Mouse (Mus musculus) liver, embryonic 12.5 days (tissue): Measurements from ENCODE around the gene Rasgrp2. TPM values are rescaled to one million over a fixed set of nuclear protein-coding genes. Genes with fewer than 3 reads are reported as not detected.
A peak's percentile ranks its signal among the peaks of the same experiment; 100 is the strongest.

Source experiments
- ATAC-seq: fragments of 200-750 bp; cut with Nextera tagmentation; 2 replicates; pipeline ENCODE4 v1.8.0; 2017; ENCODE audit warnings: moderate number of reproducible peaks, mild to moderate bottlenecking, moderate library complexity
- H3K27ac ChIP-seq: fragments of 300-500 bp; sonication (generic); 2 replicates; pipeline ENCODE4 v1.5.1; 2016; ENCODE audit warnings: mild to moderate bottlenecking
- H3K27me3 ChIP-seq: fragments of 300-500 bp; sonication (generic); replicated peaks from 2 replicates; pipeline ENCODE4 v1.6.1; 2016; ENCODE audit warnings: mild to moderate bottlenecking, moderate library complexity
- H3K36me3 ChIP-seq: fragments of 300-500 bp; sonication (generic); 2 replicates; pipeline ENCODE4 v1.6.1; 2016; ENCODE audit warnings: mild to moderate bottlenecking, moderate library complexity
- H3K4me1 ChIP-seq: fragments of 300-500 bp; sonication (generic); 2 replicates; pipeline ENCODE4 v1.6.1; 2016
- H3K4me2 ChIP-seq: fragments of 300-500 bp; sonication (generic); 2 replicates; pipeline ENCODE4 v1.6.1; 2016; ENCODE audit warnings: mild to moderate bottlenecking, moderate library complexity
- H3K4me3 ChIP-seq: fragments of 300-500 bp; sonication (generic); 2 replicates; pipeline ENCODE4 v1.5.1; 2016; ENCODE audit warnings: mild to moderate bottlenecking, moderate library complexity
- H3K9ac ChIP-seq: fragments of 300-500 bp; sonication (generic); 2 replicates; pipeline ENCODE4 v1.6.1; 2016; ENCODE audit warnings: mild to moderate bottlenecking, moderate library complexity
- H3K9me3 ChIP-seq: fragments of 300-500 bp; sonication (generic); replicated peaks from 2 replicates; pipeline ENCODE4 v1.6.1; 2016; ENCODE audit warnings: mild to moderate bottlenecking, moderate library complexity
- WGBS: fragments of 180-500 bp; shearing (Covaris S2); methylation state at CpG from one replicate; pipeline ENCODE4 v1.1.7; 2016; ENCODE audit not compliant: insufficient replicate concordance; 5-methylcytosine and 5-hydroxymethylcytosine counted together
- polyA plus RNA-seq: library from polyadenylated mRNA; unstranded; fragments of >200 nt; fragmentation: Nextera tagmentation; extraction: Ambion mirVana; gene quantifications from 2 replicates; pipeline ENCODE4 v1.2.1, GENCODE M21; 2016

Rasgrp2 gene
- 97.8 and 106 TPM in 2 replicates for polyA plus RNA-seq

GRCm38 (mm10) chr19:6399285-6400095, at the start of gene Rasgrp2:
TSS of gene Rasgrp2 (plus strand) at chr19:6399340.
- H3K27ac ChIP-seq: peak within 1 kb of the TSS; percentile 59
- H3K4me1 ChIP-seq: peaks cover 59% of the 10 kb centered on the region
- WGBS: under 1% methylated on average over 79 of the region's 87 CpGs
- H3K4me3 ChIP-seq: peak within 1 kb of the TSS; percentile 64
- no peaks in the 10 kb centered on the region for H3K9me3 ChIP-seq
- H3K9ac ChIP-seq: peak within 1 kb of the TSS; percentile 65
- H3K36me3 ChIP-seq: peaks cover 13% of the 10 kb centered on the region
- peak within 1 kb of the TSS; percentile 94 for H3K4me2 ChIP-seq
- peaks cover 65% of the 10 kb centered on the region for H3K27me3 ChIP-seq
- peak; percentile 6; the same call in 1 of the 2 replicates for ATAC-seq

GRCm38 (mm10) chr19:6351431-6352106, 47.6 kb upstream of the Rasgrp2 start:
- H3K27me3 ChIP-seq: no peaks in the 10 kb centered on the region
- H3K36me3 ChIP-seq: peaks cover 42% of the 10 kb centered on the region
- H3K9me3 ChIP-seq: no peaks in the 10 kb centered on the region
- no peak overlapping the region for H3K9ac ChIP-seq
- no peak overlapping the region for H3K4me3 ChIP-seq
- H3K27ac ChIP-seq: no peak overlapping the region
- no peak overlapping the region for H3K4me2 ChIP-seq
- H3K4me1 ChIP-seq: peaks cover 36% of the 10 kb centered on the region
- WGBS: 76% methylated on average over 14 of the region's 14 CpGs
- ATAC-seq: no peak

GRCm38 (mm10) chr19:6352107-6352505, 47.0 kb upstream of the Rasgrp2 start:
- no peak for ATAC-seq
- Histone ChIP-seq H3K9me3 (no peaks in the 10 kb centered on the region), H3K4me2 (no peak overlapping the region), H3K36me3 (peaks cover 37% of the 10 kb centered on the region), H3K9ac (no peak overlapping the region), H3K4me1 (peaks cover 33% of the 10 kb centered on the region), H3K27ac (no peak overlapping the region), H3K4me3 (no peak overlapping the region), H3K27me3 (no peaks in the 10 kb centered on the region)
- 43% methylated on average over 2 of the region's 2 CpGs for WGBS

GRCm38 (mm10) chr19:6354030-6354429, 45.1 kb upstream of the Rasgrp2 start:
- 82% methylated on average over 7 of the region's 7 CpGs for WGBS
- no peaks in the 10 kb centered on the region for H3K27me3 ChIP-seq
- H3K4me3 ChIP-seq: no peak overlapping the region
- H3K27ac ChIP-seq: no peak overlapping the region
- ATAC-seq: no peak
- no peaks in the 10 kb centered on the region for H3K9me3 ChIP-seq
- peaks cover 32% of the 10 kb centered on the region for H3K36me3 ChIP-seq
- no peak overlapping the region for H3K9ac ChIP-seq
- peaks cover 14% of the 10 kb centered on the region for H3K4me1 ChIP-seq
- no peak overlapping the region for H3K4me2 ChIP-seq

- Histone ChIP-seq H3K4me1 (peaks cover 37% of the 10 kb centered on the region), H3K27me3 (no peaks in the 10 kb centered on the region), H3K9ac (no peak overlapping the region), H3K36me3 (peaks cover 35% of the 10 kb centered on the region), H3K4me2 (no peak overlapping the region), H3K9me3 (no peaks in the 10 kb centered on the region), H3K4me3 (no peak overlapping the region), H3K27ac (no peak overlapping the region)
- WGBS: 75% methylated on average over 3 of the region's 3 CpGs
- no peak for ATAC-seq
These were observed 37.8 kb upstream of the Rasgrp2 start for GRCm38 (mm10) chr19:6361291-6361690.

DNA sequence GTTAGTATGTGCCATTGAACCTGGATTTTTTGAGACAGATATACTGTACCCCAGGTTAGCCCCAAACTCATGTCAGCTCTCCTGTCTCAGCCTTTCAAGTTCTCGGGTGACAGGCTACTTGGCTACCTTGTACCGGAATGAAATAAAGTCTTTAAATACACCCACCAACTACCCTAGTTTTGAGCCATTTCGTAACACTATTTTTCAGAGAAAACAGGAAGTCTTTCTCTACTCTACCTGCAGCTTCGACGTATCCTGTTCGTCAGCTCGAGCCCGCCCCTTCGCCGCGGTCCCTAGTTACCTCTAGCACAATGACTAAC, 36.1 kb upstream of the Rasgrp2 start:
- Histone ChIP-seq H3K27ac (peak overlapping the region; percentile 97), H3K9ac (peak overlapping the region; percentile 65), H3K4me1 (peaks cover 49% of the 10 kb centered on the region), H3K36me3 (peaks cover 52% of the 10 kb centered on the region), H3K27me3 (no peaks in the 10 kb centered on the region), H3K9me3 (no peaks in the 10 kb centered on the region), H3K4me3 (peak overlapping the region; percentile 99), H3K4me2 (peak overlapping the region; percentile 86)
- 4% methylated on average over 11 of the region's 11 CpGs for WGBS
- ATAC-seq: no peak

GRCm38 (mm10) chr19:6363411-6364240, 35.5 kb upstream of the Rasgrp2 start, which contains the start of gene Sf1:
TSS of gene Sf1 (plus strand) at chr19:6363690.
- peaks cover 49% of the 10 kb centered on the region for H3K4me1 ChIP-seq
- peak within 1 kb of the TSS; percentile 97 for H3K27ac ChIP-seq
- ATAC-seq: peak; percentile 92
- H3K9ac ChIP-seq: peak within 1 kb of the TSS; percentile 99
- under 1% methylated on average over 85 of the region's 85 CpGs for WGBS
- peak within 1 kb of the TSS; percentile 99 for H3K4me3 ChIP-seq
- peaks cover 58% of the 10 kb centered on the region for H3K36me3 ChIP-seq
- no peaks in the 10 kb centered on the region for H3K9me3 ChIP-seq
- H3K4me2 ChIP-seq: peak within 1 kb of the TSS; percentile 86
- no peaks in the 10 kb centered on the region for H3K27me3 ChIP-seq

DNA sequence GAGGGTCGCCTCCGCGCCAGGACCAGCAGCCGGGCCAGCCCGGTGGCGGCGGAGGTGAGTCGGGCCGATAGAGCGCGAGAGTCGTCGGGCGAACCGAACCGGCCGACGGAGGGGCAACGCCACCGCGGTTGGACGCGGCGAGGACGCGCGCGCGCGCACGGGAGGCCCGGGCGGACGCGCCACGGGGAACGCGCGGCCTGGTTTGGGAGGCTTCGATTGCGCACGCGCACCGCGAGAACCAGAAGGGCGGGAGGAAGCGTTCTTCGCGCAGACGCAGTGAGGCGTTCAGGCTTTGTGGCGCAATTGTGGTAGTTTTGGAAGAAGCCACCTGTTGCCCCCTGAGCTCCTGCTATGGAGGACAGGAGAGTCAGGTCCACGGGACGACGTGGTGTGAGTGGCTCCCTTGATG, 34.8 kb upstream of the Rasgrp2 start:
- Histone ChIP-seq H3K9me3 (no peaks in the 10 kb centered on the region), H3K4me2 (peak overlapping the region; percentile 86), H3K27ac (peak overlapping the region; percentile 97), H3K4me1 (peaks cover 49% of the 10 kb centered on the region), H3K9ac (peak overlapping the region; percentile 99), H3K4me3 (peak overlapping the region; percentile 99), H3K36me3 (peaks cover 65% of the 10 kb centered on the region), H3K27me3 (no peaks in the 10 kb centered on the region)
- ATAC-seq: no peak
- under 1% methylated on average over 55 of the region's 55 CpGs for WGBS

DNA sequence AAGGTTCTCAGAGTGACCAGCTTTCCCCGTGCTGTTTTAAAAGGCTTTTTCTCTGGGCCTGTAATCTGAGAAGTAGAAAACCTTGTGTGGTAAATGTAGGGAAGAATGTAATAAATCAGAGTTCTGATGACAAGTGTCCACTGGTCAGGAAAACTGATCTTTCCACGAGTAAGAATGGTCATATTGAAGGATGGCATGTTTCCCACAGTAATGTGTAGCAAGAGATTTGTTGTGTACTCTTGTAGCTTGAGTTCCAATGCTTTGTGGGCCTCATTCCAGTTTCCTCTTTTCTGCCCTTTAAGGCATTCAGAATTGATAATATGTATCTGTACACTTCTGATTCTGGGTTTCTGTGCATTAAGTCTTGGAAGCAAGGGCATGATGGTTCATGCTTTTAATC, 34.3 kb upstream of the Rasgrp2 start:
- Histone ChIP-seq H3K4me1 (peaks cover 49% of the 10 kb centered on the region), H3K27me3 (no peaks in the 10 kb centered on the region), H3K4me2 (peak overlapping the region; percentile 86), H3K9ac (peak overlapping the region; percentile 99), H3K9me3 (no peaks in the 10 kb centered on the region), H3K4me3 (peak overlapping the region; percentile 99), H3K27ac (peak overlapping the region; percentile 97), H3K36me3 (peaks cover 68% of the 10 kb centered on the region)
- ATAC-seq: no peak
- 1% methylated on average over 2 of the region's 2 CpGs for WGBS

- Histone ChIP-seq H3K4me3 (no peak overlapping the region), H3K27me3 (no peaks in the 10 kb centered on the region), H3K27ac (no peak overlapping the region), H3K9me3 (no peaks in the 10 kb centered on the region), H3K4me2 (no peak overlapping the region), H3K4me1 (peaks cover 29% of the 10 kb centered on the region), H3K9ac (no peak overlapping the region), H3K36me3 (peaks cover 100% of the 10 kb centered on the region)
- no peak for ATAC-seq
- 89% methylated on average over 2 of the region's 2 CpGs for WGBS
These were observed 29.0 kb upstream of the Rasgrp2 start for GRCm38 (mm10) chr19:6370175-6370574.

GRCm38 (mm10) chr19:6372433-6372832, 26.7 kb upstream of the Rasgrp2 start:
- no peak for ATAC-seq

More at GRCm38 (mm10) chr19:6372433-6372832, 26.7 kb upstream of the Rasgrp2 start:
- H3K4me2 ChIP-seq: no peak overlapping the region
- H3K27ac ChIP-seq: no peak overlapping the region
- 87% methylated on average over 3 of the region's 3 CpGs for WGBS
- H3K27me3 ChIP-seq: no peaks in the 10 kb centered on the region
- no peak overlapping the region for H3K9ac ChIP-seq
- no peak overlapping the region for H3K4me3 ChIP-seq
- no peaks in the 10 kb centered on the region for H3K9me3 ChIP-seq
- peaks cover 7% of the 10 kb centered on the region; the same call in 1 of the 2 replicates for H3K4me1 ChIP-seq
- H3K36me3 ChIP-seq: peaks cover 100% of the 10 kb centered on the region
